Mouse (Mus musculus) Muller cell, postnatal 12 days (primary cell): ENCODE results near the gene Oas1e.
"Not testable (repeated sequence)": the region's sequence is repeated elsewhere in the genome, so short reads cannot be mapped to it uniquely, and the experiment has no call there.

Source experiments
- DNase-seq: peaks from one replicate; pipeline ENCODE4 v3.0.0-alpha.2; 2015; ENCODE audit errors: inconsistent ontology term

Gene Oas1e

DNA sequence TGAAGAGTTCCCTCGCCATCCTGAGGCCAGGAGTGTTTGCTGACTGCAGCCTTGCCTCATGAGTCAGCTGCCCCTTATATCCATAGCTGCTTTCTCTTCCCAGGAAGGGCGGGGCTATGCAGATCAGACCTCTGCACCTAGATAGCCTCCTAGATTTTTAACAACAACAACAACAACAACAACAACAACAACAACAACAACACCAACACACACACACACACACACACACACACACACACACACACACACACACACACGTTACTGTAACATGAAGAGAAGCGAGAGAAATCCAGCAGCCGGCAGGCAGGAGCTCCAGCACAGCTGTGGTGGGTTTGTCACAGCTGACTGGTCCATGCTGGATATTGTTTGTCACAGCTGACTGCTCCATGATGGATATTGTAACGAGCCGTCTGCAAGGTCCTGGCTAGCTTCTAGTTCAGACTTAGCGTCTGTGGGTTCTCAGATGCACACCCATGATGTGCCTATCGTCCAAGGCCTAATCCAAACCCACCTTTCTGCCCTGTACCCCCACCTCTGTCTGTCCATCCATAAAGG is at the start of gene Oas1e:
TSS of gene Oas1e (minus strand) at position 51 of the 555 bp plus-strand sequence.
- DNase-seq = not testable (repeated sequence)

DNA sequence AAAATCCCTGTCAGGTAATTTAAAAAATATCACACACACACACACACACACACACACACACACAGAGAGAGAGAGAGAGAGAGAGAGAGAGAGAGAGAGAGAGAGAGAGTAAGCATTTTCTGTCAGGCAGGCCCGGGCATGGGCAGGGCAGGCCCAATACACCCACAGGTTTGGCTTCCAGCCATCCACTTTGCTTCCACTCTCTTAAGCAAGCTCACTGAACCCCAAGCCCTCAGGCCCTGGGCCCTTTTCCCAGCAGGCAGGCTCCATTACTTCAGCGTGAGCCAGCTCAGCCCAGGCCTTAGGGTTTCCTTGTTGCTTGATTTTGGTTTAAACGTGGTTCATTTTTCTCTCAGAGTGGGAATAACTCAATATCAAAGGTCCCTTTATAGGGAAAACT is 49.4 kb upstream of the Oas1e start:
- peak; percentile 95 for DNase-seq

DNA sequence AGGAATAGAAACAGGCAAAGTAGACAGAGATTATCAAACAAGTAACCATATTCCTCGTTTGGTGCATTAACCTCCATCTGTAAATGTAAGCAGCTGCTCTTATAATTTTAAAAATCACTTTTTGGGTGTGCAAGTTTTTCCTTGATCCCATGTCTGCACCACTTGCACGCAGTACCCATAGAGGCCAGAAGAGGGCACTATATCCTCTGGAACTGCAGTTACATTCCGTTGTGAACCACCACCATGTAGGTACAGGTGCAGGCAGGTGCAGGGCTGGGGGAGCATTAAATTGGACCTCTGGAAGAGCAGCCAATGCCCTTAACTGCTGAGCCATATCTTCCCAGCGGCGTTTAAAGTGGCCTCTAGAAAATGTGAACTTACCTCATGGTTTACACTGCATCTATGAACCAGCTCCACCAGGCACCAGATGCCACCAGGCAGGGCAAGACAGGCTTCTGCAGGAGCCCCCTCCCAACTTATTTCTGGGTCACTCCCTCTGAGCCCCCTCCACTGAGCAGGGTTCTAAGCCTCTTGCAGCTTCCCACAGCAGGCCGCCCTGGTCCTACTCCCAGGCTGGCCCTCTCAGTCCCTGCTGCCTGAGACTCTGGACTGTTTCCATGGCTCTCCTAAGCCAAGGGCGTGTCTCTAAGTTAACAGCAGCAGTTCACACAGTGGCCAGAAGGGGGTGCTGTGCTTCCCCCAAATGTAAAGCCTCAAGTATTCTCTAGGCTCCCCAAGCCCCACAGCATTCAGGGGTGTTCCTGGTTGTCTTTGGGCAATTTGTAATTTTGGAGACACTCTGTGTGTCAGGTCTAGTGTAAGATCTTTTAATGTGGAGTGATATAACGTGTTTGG is 41.6 kb upstream of the Oas1e start:
- DNase-seq = peak; percentile 16

- peak; percentile 39 for DNase-seq
Observed at GRCm38 (mm10) chr5:120833335-120834280, 38.3 kb upstream of the Oas1e start.

- no peak for DNase-seq
Observed at GRCm38 (mm10) chr5:120831031-120831430, 35.7 kb upstream of the Oas1e start.

DNA sequence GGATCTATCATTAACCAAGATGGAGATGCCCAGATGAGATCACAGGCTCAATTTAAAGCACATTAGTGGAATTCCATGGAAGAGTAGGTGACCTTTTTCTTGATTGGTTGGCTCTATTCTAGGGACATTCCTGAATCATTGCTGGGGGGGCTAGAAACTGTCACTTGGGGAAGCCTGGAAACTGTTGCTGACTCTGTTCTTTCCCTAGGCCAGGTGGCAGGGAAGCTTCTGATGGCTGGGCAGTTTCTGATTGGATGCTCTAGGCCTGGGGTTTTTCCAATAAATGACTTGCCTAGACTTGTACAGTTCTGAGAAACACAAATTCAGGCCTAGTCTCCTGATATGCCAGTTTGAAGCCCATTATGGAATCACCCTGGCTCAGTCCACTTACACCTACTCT is 23.7 kb upstream of the Oas1e start:
- no peak for DNase-seq

- no peak for DNase-seq
Observed at GRCm38 (mm10) chr5:120815949-120816348, 20.6 kb upstream of the Oas1e start.

DNA sequence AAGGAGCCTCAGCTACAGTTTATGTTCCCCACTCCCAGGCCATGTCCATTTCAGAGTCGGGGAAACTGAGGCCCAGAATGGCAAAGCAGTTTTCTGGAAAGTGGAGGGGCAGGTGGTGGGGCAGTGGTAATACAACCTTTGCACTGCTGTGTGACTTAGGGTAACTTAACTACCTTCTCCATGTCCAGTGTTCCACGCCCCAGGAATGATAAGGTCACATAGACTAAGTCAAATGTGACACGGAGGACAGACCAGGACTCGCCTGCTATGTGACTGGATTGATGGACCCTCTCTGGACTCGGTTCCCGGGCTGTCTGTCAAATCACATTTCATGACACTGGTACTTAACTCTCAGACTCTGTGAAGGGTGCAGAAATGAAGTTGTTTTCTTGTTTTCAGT is 17.7 kb upstream of the Oas1e start:
- no peak for DNase-seq

- peak; percentile 86 for DNase-seq
Observed at GRCm38 (mm10) chr5:120811951-120812819, 16.9 kb upstream of the Oas1e start, which contains the start of gene Oas1c. Oas1c (minus strand) TSS chr5:120812514.

DNA sequence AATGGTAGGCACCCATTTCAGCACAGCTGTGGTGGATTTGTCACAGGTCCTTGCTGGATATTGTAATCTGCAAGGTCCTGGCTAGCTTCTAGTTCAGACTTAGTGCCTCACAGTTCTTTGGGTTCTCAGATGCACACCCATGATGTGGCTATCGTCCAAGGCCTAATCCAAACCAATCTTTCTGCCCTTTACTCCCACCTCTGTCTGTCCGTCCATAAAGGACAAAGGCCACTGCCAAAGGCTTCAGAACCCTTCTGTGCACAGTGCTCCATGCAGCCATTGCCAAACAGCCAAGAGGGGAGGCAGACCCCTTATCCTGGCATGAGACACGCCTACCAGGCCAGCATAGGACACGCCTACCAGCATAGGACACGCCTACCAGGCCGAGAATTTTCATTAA is 13.8 kb upstream of the Oas1e start:
- DNase-seq = no peak

GRCm38 (mm10) chr5:120806458-120806857 is 11.1 kb upstream of the Oas1e start:
- no peak for DNase-seq

GRCm38 (mm10) chr5:120803596-120803995 is 8.3 kb upstream of the Oas1e start:
- peak; percentile 30 for DNase-seq

DNA sequence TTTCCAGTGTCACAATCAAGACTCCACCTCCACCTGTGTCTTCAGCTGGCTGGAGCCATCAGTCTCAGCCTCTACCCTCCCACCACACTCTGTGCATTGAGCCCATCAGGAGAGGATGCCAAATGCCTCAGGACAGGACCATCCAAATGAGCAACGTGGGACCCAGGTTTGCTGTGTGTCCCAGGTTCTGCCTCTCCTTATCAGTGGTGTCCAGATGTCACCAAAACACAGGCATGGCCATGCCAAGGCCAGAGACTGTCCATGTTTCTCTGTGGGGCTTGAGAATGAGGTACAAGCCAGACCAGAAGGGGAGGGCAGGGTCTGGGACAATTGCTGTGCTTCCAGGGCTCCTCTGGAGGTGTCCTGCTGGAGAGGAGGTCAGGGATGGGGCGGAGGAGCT is 3.6 kb upstream of the Oas1e start:
- not testable (repeated sequence) for DNase-seq

DNA sequence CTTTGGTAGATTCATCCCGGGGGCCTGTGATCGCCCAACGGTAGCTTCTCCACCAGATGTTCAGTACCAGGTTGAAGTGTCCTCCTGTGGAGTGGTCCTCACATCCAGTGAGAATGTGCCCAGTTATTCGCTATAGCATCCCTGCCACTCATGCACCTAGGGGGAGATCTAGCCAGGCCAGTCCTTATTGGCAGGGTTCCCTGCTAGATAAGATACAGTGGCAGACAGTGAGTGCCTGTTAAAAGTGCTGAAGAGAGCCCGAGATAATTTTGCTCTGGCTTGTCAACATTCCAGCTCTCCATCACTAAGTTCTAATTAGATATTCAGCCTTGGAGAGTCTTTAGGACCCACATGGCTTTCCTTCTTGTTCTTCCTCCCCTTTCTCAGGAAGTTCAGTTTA is 2.8 kb upstream of the Oas1e start:
- not testable (repeated sequence) for DNase-seq

- DNase-seq = no peak
Observed at GRCm38 (mm10) chr5:120793043-120793442, 2.3 kb downstream of the Oas1e start.

- no peak for DNase-seq
Observed at GRCm38 (mm10) chr5:120787042-120787441, 8.3 kb downstream of the Oas1e start.

DNA sequence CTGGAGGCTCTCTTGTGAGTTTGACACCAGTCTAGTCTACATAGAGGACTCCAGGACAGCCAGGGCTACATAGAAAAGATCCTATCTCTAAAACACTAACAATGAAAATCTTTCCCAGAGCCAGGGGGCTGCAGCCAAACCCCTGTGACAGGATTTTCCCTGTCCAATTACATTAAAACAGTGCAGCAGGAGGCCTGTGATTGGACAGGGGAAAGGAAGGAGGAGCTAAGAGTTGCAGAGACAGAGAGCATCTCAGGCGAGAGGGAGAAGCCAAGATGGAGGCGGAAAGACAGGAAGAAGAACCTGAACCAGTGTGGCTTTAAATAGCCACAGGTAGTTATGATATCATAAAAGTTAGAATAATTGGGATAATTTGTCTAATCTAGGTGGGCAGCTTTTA is 12.9 kb downstream of the Oas1e start:
- DNase-seq = no peak

DNA sequence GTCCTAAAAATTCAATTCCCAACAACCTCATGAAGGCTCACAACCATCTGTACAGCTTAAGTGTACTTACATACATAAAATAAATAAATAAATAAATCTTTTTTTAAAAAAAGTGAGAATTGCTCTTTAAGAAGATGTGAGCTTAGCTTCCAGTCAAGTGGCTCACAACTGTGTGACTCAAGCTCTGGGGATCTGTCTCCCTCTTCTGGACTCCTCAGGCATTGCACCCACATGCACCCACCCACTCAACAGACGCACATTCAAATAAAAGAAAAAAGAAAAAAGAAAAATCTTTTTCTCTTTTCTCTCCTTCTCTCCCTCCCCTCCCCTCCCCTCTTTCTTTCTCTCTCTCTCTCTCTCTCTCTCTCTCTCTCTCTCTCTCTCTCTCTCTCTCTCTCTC is 13.7 kb downstream of the Oas1e start:
- no peak for DNase-seq

DNA sequence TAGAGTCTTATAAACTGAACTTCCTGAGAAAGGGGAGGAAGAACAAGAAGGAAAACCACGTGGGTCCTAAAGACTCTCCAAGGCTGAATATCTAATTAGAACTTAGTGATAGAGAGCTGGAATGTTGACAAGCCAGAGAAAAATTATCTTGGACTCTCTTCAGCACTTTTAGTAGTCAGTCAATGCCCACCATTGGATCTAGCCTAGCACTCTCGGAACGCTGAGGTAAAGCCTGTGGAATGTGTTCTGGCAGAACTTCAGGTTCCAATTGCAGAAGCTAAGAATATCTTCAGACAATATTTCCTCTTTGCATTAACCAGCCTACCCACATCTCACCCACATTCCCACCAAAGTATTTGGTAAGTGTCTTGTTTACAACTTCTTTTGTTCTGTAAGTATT is 15.4 kb downstream of the Oas1e start:
- peak; percentile 77 for DNase-seq

DNA sequence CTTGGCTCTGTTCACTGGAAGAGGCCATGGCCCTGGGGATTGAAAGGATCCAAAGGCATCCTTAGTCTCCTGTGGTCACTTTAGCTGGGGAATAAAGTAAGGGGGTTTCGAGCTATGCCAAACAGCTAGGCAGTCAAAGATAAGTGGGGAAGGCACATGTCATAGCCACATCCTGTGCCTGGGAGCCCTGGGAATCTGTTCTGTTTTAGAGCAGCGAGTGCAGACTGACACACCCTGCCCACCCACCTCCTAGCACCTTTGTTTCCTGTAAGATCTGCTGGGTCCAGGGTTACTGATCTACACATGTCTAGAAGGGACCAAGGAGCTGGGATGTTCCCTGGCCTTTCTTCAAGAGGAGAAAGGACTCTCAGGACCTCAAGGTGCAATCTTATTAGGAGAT is 16.4 kb downstream of the Oas1e start:
- DNase-seq = no peak

DNA sequence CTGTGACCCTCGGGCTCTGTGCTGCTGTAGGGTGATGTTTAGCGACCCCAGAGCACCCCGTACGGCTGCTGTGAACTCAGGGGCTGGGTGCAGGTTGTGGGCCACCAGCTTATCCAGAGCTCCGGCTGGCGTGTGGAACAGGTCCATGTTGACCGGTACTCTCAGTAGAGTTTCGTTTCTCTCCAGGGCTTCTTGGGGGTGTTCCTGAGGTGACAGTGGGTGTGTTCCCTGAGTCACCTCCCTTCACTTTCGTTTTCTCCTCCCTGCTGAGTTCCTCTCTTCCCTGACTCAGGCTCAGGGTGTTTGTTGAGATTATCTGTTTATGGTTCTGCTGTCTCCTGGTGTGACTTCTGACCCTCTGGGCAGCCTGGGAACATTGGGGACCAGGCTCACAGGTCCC is 17.9 kb downstream of the Oas1e start, which contains the start of gene Oas3:
TSS of gene Oas3 (minus strand) at position 184 of the 400 bp plus-strand sequence.
- DNase-seq = no peak
